Mouse (Mus musculus) cortical plate, adult 2 months (tissue): ENCODE data around the gene C2.

Experiments
- CTCF ChIP-seq: fragments of 200-500 bp; IDR thresholded peaks from 2 replicates; pipeline ENCODE4 v1.5.1; 2011; ENCODE audit warnings: mild to moderate bottlenecking, control low read depth, low read length; ENCODE audit not compliant: insufficient read depth; ENCODE audit errors: extremely low read depth
- POLR2A ChIP-seq: fragments of 200-500 bp; IDR thresholded peaks from 2 replicates; pipeline ENCODE4 v1.6.1; 2011; ENCODE audit warnings: mild to moderate bottlenecking, low read length, control low read depth; ENCODE audit not compliant: insufficient read depth; ENCODE audit errors: extremely low read depth

- no peak for TF ChIP-seq POLR2A
- TF ChIP-seq CTCF, result no peak
These were observed 23.7 kb downstream of the C2 start for GRCm38 (mm10) chr17:34874321-34874720.
